Mouse (Mus musculus) mature B cell (primary cell): ENCODE measurements around the gene Cdon.

Experiments
- in situ Hi-C: fragments of 300-500 bp; cut with MboI; formaldehyde crosslinking; loops from 2 replicates; pipeline ENCODE4 v1.14.3; 2019

Gene Cdon

GRCm38 (mm10) chr9:35435565-35435964 is 14.6 kb downstream of the Cdon start:
- in situ Hi-C loops: no loop called here

GRCm38 (mm10) chr9:35438286-35439061 is 17.5 kb downstream of the Cdon start:
- in situ Hi-C loops: no loop called here

- in situ Hi-C loops: no loop called here
Measured at GRCm38 (mm10) chr9:35439062-35439442, 18.1 kb downstream of the Cdon start.

- in situ Hi-C loops: no loop called here
Measured at GRCm38 (mm10) chr9:35439754-35440153, 18.8 kb downstream of the Cdon start.

GRCm38 (mm10) chr9:35442476-35442875 is 21.5 kb downstream of the Cdon start:
- in situ Hi-C loops: no loop called here

GRCm38 (mm10) chr9:35443618-35444511 is 22.9 kb downstream of the Cdon start:
- in situ Hi-C loops: no loop called here

- in situ Hi-C loops: no loop called here
Measured at GRCm38 (mm10) chr9:35444512-35444886, 23.6 kb downstream of the Cdon start.

- in situ Hi-C loops: no loop called here
Measured at GRCm38 (mm10) chr9:35446916-35447315, 26.0 kb downstream of the Cdon start.

- in situ Hi-C loops: no loop called here
Measured at GRCm38 (mm10) chr9:35453311-35453710, 32.4 kb downstream of the Cdon start.

GRCm38 (mm10) chr9:35459594-35459993 is 38.7 kb downstream of the Cdon start:
- in situ Hi-C loops: no loop called here

- in situ Hi-C loops: no loop called here
Measured at GRCm38 (mm10) chr9:35467264-35467817, 46.4 kb downstream of the Cdon start.

GRCm38 (mm10) chr9:35468913-35469312 is 48.0 kb downstream of the Cdon start:
- in situ Hi-C loops: no loop called here

GRCm38 (mm10) chr9:35474104-35474724 is 53.3 kb downstream of the Cdon start:
- in situ Hi-C loops: no loop called here

GRCm38 (mm10) chr9:35475394-35475793 is 54.5 kb downstream of the Cdon start:
- in situ Hi-C loops: no loop called here

- in situ Hi-C loops: no loop called here
Measured at GRCm38 (mm10) chr9:35479456-35479855, 58.5 kb downstream of the Cdon start.

GRCm38 (mm10) chr9:35482014-35482898 is 61.3 kb downstream of the Cdon start:
- in situ Hi-C loops: no loop called here

GRCm38 (mm10) chr9:35483949-35484348 is 63.0 kb downstream of the Cdon start:
- in situ Hi-C loops: no loop called here

- in situ Hi-C loops: no loop called here
Measured at GRCm38 (mm10) chr9:35486616-35487015, 65.7 kb downstream of the Cdon start.

GRCm38 (mm10) chr9:35488496-35488895 is 67.6 kb downstream of the Cdon start:
- in situ Hi-C loops: no loop called here

GRCm38 (mm10) chr9:35491109-35491866 is 70.4 kb downstream of the Cdon start:
- in situ Hi-C loops: no loop called here
